Mouse (Mus musculus) T-helper 17 cell (primary cell): ENCODE measurements at regions not wholly inside any gene's neighbourhood (a gene's known extent, or its start where the extent isn't known, plus 50 kb on each side); places are given as distances from the start of the nearest gene placed in this dataset.

Source experiments
- in situ Hi-C, 2 experiments: fragments of 300-600 bp; cut with MboI, MseI; formaldehyde crosslinking; loops; 1 replicate in 1 of 2; 2 replicates in 1 of 2; pipeline ENCODE4 v1.15.1; 2025; ENCODE audit warnings: high pct_unique_total_duplicates in 2 of 2

DNA sequence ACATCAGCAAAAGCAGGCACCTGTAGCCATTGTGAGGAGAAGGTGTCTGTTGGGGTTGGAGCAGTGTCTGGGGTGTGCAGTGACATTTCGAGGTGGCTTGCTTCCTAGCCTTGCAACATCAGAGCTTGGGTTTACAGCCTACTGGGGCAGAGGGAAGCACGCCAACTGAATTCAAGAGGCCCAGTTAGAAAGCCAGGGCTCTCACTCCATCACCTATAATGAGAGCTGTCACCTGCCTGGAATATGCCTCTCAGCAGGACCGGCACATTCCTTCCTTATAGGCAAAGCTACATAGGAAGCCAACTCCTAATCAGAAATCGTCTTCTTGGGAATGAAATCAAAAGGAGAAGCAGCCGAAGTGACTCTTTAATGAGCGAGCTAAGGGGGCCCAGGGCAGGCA is 337.2 kb downstream of the Pmp22 start:
- in situ Hi-C loops = no loop called here

DNA sequence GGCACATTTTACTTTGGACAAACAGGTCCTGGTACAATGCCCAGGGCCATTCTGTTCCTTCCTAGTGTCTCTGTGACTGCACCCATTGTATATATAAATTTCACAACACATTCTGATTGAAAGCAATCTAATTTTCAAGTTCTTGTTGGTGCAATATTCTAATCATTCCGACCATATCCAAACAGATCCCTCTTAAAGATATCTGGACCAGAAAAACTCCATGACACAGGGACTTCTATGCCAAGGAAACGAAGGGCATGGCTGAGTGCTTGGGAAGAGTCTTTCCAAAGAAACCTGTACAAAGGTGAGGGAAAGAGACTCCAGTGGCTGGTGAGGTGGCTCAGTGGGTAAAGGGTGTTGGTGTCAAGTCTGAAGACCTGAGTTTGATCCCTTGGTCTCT is 337.8 kb downstream of the Pmp22 start:
- in situ Hi-C loops = no loop called here

DNA sequence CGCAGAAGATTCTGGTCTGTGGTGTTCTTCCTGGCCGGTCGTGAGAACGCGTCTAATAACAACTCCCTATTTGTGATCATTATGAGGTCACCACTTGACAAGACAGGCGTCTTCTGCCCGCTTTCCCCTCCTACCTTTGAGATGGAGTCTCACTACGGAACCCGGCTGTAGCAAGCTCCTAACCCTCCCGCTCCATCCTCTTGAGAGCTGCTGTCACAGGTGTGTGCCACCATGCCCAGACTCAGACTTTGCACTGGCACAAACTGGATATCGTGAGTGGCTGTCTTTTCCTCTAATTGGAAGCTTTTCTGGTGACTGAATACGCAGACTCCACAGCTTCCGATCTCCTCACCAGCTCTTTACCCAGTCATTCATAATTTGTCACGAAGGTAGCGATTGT is 346.0 kb downstream of the Pmp22 start:
- in situ Hi-C loops = no loop called here

DNA sequence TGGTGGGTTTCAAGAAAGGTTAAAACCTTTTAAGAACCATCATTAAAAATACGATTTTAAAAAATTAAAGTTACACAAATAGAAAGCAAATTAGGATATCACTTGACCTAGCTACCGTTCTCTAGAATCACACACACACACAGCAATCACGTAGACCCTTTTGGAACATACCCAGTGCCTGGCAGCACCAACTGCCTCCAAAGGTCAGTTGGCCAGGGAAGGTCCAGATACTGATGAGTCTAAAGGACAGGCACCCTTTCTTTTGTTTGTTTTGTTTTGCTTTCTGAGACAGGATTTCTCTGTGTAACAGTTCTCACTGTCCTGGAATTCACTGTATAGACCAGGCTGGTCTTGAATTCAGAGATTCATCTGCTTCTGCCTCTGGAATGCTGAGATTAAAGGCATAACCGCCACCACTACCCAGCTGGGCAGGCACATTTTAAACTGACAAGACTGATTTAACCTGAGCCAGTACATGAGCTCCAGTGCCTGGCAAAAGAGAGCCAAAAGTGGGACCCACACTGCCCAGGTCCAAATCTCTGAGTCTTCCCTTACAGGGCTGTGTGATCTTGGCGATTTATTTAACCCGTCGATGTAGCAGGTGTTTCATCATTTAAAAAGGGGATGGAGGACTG is 353.0 kb downstream of the Pmp22 start:
- in situ Hi-C loops = no loop called here

DNA sequence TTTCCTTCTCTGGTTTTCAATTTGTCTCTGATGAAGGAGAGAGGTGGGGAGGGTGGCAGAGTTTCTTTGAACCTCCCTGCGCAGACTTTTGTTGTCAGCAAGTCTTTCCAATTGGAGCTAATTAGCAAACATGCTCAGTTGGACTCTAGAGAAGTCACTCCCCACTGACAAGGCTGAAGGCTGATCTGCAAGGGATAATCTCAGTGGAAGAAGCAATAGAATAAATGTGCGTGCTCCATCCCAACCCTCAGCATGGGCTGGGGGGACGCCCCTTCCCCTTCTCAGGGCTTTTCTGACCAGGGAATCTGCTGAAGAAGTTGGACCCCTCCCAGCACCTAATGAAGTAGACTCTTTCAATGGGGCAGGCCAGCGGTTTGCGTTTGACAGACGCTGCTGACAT is 353.8 kb downstream of the Pmp22 start:
- in situ Hi-C loops = no loop called here

DNA sequence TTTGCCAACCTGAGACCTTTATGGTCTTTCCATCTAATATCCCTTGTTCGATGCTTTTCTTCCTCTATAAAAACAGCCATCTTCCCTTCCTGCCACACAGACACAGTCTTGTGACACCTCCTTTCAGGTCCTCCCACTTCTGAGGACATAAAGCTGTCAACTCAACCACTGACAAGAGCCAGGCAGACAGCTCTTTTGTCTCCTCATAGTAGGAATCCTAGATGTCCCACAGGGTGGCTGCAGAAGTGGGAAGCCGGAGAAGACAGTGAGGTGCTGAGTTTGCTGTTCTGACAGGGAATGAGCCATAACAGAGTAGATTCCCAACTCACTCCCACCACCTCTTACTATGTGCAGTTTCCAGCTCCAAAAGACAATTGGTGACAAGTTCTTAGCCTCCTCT is 358.4 kb downstream of the Pmp22 start:
- in situ Hi-C loops = no loop called here

DNA sequence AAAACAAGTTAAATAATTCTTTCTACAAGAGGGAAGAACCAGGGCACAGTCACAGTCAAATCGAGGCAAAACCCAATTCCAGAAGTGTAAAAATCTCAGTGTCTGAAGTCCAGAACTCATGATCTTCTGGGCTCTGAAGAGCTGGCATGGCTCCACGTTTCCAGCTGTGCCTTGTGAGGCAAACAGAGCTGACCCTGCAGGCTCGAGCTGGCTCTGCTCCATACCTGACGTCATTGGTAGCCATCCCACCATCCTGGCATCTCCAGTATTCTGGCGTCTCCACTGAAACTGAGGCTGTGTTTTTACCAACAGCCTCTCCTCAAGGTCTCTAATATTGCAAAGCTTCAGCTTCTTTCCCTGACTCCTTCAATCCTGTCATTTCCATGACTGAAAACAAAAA is 373.4 kb downstream of the Pmp22 start:
- in situ Hi-C loops = no loop called here

DNA sequence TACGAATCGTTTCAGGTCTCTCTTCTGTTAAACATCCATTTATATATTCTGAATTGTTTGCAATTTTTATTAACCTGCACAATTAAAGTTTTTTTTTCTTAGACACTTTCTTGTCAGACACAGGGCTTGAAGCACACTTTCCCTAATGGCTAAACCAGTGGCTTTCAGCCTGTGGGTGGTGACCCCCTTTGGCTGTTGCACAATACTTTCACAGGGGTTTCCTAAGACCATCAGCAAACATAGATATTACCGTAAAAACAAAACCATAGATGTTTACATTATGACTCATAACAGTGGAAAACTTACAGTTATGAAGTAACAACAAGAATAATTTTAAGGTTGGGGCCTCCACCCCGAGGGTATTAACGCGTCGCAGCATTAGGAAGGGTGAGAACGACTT is 378.6 kb downstream of the Pmp22 start:
- in situ Hi-C loops = no loop called here

DNA sequence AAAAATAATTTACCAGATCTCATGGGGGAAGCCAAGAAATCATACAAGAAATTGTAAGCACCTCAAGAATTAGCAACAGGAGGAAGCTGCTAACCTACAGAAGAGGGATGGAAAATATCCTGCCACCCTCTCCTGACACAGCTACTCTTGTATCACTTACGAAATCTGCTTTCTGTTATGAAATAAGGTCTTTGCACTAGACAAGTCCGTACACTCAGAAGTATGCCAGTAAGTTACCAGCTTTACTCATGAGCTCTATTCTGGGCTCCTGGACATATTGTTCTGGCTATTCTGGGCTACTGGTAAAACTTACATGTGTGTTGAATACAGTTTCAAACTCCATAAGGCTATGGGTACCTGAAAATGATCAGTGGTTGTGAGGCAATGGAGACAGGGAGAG is 379.9 kb downstream of the Pmp22 start:
- in situ Hi-C loops = no loop called here

DNA sequence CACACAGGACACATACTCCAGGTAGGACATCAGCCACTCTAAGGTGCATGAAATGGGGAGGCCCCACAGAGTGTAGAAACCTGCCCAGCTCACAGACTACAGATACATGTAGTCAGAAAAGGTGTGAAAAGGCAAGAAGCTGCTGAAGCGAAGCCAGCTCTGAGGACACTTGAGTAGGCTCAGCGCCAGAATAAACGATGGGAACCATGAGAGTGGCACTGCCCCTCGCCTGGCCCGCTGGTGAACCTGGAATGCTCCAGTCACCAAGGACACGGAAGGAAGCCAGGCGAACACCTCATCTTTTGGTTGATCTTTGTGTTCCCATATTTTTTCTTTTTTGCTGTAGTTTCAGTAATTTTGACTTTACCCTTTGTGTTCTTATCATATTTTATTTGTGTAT is 381.8 kb downstream of the Pmp22 start:
- in situ Hi-C loops = no loop called here

DNA sequence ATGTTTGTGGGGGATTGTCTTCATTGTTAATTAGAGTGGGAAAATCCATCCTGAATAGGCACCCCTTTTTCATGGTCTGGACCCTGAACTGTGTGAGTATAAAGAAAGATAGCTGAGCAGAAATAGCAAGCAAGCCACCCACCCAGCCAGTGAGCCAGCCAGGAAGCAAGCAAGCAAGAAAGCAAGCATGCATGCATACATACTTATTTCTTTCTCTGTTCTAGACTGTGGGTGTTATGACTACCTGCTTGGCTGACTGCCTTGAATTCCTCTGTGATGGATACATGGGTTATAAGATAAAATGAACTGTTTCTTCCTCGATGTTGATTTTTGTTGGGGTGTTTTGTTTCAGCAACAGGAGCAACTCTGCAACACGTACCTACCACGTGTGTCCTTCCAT is 385.8 kb downstream of the Pmp22 start:
- in situ Hi-C loops = no loop called here

DNA sequence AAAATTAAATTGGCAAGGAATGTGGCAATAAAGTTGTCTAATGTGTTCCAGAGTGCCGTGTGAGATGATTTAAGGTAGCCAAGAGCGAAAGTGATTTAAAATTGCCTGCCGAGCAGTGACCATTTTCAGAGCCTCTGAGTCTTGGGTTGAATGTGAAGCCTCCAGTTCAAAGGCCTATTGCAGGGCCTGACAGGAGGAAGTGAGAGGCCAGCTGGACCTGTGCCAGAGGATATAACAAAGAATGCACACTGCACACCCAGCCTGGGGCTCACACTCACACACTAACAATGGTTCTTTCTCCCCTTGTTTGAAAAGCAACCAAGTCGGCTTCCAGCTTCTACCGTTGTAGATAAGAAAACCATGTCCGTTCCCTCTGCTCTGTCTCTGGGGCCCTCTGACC is 390.1 kb downstream of the Pmp22 start:
- in situ Hi-C loops = no loop called here

DNA sequence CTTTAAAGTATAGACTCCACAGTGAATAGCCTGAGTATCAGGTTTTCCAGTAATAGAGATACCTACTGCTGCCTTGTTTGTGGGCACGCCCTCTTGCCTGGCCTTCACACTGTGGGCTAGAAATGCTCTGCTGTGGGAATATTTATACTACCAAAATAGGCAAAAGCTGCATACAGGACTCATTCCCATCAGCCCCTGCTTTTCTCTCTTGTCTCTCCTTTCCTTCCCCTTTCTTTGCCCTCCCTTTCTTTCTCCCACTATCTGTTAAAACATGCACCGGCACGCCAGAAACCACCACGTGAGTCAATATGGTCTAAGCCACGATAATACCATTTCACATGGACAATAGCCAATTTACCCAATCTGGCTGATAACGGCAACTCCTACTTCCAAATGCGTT is 395.5 kb downstream of the Pmp22 start:
- in situ Hi-C loops = loop anchor here in 1 of 2 experiments (10.0 kb wide), 1 partner anchor 1411 kb away; no protein-coding TSS in a partner anchor

DNA sequence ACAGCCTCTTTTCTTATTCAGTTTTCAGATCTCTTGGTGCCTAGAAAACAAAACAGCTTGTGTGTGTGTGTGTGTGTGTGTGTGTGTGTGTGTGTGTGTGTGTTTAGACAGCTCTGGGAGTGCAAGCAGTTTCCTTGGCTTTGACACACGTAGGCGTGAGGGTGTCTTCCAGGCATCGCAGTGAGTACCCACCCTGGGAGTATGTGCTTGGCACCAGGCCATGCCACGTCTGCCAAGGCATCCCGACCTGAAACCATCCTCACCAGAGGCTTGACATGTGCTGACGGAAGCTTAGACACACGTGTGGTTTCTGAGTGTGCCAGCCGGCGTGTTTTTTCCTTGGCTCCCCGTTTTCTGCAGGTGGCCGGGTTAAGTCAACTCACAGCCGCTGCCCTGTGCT is 396.6 kb downstream of the Pmp22 start:
- in situ Hi-C loops = loop anchor here in 1 of 2 experiments (10.0 kb wide), 1 partner anchor 1409 kb away; no protein-coding TSS in a partner anchor

DNA sequence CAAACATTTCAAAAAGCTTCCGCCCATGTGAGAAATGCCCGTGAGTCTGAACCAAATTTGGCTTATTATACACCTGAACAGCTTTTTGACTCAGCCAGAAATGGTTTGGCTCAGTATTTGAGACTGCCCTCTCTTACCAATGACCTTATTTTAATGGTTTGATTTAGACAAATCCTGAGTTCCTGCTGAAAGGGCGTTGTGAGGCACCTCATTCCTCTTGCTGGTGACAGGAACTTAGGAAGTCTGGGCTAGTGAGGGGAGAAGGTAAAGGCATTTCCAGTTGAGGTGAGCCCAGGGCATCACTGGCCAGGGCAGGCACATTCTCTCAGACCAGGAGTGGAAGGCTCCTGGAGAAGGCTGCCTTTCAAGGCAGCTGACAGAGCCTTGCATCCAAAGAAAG is 396.1 kb downstream of the Hs3st3b1 start:
- in situ Hi-C loops = loop anchor here in 1 of 2 experiments (10.0 kb wide), 1 partner anchor 1409 kb away; no protein-coding TSS in a partner anchor

DNA sequence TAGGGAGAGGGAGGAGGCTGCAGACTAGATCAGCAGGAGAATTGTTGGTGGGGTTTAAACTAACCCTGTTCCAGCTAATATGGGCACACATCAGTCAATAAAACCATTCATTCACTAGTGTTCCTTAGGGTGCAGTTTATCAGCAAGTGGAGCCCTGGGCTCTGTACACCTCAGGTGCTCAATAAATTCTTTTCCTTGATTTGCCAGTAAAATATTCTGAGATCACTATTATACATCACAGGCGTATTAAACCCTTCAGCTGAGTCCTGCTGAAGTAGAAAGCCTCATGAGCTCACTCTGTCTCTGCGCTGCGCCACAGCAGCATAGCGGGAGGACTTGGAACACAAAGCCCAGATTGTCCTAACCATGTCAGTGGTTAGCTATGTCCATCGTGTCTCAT is 389.3 kb downstream of the Hs3st3b1 start:
- in situ Hi-C loops = no loop called here

DNA sequence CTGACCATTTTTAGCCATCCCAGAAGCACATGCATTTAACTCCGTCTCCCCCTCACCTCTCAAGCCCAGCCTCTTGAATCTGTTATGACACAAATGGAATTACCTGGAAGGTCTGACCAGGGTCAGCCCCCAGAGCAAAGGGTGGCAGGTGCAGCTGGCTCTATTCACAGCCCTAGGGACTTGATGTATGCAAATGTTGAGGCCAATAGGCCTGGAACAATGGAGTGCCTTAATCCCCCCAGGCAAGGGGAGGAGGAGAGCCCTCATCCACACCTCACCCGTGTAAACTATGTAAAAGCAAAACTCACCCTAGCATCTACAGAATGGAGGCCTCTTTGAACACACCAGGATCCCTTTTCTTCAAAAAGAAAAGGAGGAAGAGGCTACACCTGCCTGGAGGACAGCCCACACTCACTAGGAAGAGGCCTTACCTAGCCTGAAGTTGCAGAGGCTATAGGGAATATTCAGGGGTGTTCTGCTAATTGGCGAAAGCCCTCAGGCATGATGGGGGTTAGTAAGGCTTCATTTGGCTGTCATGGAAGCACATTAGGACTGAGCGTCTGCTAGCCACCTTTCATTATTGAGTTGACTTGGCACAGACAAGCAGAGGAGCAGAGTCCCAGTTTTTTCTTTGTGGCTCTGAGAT is 388.4 kb downstream of the Hs3st3b1 start:
- in situ Hi-C loops = no loop called here

DNA sequence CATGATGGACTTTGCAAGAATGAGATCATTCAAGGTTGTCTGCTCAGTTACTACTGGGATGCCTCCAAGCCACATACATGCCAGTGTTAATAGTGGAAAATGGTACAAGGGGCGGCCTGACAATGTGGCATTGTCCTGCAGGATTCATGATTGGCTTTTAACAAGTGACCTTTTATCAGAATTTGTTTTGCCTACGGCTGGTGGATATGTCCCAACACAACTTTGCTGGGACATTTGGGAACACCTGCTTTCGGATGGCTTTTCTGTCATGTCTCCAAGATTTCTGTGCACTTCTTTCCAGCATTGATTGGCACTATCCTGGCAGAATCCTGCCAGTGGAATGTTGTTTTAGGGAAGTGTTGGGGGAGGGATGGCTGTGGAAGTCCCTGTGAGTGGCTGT is 384.4 kb downstream of the Hs3st3b1 start:
- in situ Hi-C loops = no loop called here

DNA sequence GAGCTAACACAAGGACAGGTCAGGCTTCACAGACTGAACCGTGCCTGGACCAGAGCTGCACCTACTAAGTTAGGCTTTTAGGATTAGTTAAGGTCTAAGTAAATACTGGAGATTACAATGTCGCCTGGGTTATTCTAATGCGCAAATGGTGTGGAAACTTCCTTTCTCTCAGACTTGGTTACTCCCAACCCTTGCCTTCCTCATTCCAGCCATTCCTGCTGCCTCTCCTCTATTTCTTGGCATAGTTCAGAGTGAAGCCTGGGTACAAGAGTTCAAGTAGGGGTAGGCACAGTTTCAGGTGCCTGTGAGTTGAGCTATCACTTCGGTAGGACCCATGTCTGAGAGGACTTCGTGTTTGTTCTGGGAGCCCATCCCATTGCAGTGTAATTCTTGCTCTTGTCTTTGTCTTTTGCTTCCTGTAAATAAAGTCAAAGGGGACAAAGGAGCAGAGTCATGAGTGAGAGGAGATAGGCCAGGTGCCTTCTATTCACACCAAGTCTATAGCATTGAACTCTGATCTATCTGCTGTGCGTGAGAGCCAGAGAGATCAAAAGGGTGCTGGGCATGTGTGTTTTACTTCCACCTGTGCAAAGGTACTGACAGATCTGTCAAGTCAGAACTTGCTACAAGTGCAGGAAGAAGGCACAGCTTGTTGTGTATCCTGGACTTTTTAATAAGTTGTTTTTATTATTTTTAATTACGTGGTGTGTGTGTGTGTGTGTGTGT is 378.0 kb downstream of the Hs3st3b1 start:
- in situ Hi-C loops = no loop called here

DNA sequence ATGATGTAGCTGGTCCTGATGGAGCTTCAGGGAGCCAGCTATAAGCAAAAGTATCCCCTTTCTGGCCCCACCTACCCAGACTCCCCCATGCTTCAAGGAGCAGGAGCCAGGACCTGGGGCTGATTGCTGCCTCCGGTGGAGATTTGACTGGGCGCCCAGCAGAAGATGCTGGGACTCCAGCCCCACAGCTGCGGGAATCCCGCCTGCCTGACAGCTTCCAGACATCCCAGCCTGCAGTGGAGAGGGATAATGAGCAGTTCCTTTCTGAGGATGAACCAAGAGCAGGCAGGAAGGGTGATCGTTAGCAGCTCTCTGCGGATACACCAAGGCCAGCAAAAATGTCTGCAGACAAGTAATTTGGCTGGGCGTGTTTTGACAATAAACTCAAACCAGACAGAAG is 376.6 kb downstream of the Hs3st3b1 start:
- in situ Hi-C loops = no loop called here

DNA sequence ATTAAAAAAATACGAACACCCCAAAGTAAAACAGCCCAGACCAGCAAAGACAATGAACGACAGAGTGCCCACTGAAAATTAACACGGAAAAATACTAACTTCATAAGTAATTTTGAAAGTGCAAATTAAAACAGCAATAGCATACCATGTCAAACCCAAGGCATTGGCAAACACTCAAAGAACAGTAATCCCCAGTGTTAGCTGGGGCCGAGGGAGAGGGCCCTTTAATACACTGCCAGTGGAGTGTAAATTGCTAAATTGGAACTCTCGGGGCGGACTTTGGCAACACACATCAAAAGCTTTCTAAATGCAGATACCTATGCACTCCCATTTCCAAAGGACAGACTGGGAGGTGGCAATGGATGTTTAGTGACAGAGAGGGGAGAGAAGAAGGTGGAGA is 361.6 kb downstream of the Hs3st3b1 start:
- in situ Hi-C loops = no loop called here

DNA sequence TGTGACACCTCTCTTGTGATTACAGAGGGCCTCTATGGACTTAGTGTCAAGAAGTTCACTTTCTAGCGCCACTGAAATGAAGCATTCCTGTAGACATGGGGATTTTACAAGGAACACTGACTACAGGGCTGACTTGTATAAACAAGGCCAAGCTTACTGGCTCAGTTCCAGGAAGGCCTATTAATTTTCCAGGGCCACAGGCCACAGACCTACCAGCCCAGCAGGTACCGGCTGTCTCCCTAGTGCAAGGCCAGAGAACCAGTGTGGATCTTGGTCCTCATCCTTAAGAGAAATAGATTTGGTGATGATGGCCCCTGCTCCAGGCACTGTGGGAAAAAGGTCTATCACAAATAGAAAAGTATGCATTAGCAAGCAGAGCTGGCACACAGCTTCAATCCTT is 359.4 kb downstream of the Hs3st3b1 start:
- in situ Hi-C loops = no loop called here
